Mouse (Mus musculus): ENCODE results near the gene Gpa33. TPM values are rescaled to one million over a fixed set of nuclear protein-coding genes. Genes with fewer than 3 reads are reported as not detected.
A peak's percentile ranks its signal among the peaks of the same experiment; 100 is the strongest.

Gpa33 gene
- total and polyA plus RNA-seq, 3 experiments = not detected

DNA sequence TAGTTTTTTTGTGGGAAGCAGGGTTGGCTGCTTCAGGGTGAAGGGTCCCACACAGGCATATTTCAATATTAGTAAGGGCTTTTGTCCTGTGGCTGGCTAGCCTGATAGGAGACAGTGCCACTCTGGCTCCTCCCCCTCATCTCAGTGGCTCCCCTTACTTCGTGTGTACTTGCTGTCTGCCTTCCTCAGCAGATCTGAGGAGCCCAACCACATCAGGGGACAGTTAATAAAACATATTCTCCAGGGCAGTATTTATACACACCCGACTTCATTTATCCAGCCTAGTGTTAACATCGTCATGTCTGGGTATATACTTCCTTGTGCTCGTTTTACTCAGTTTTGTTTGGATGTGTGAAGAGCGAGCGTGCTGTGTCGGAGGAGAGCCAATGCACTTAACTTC is 7.9 kb upstream of the Gpa33 start:
- Histone ChIP-seq H3K9ac (ENCODE audit: control insufficient read depth, low read depth, low read length, poor library complexity, severe bottlenecking) (no peak overlapping the region), H3K36me3 (ENCODE audit: control insufficient read depth in 1 of 2, insufficient read depth in 2 of 2, low read length in 2 of 2) (no peaks in the 10 kb centered on the region), H3K27me3 (ENCODE audit: control insufficient read depth in 1 of 2, insufficient read depth in 2 of 2, low read length in 2 of 2) (no peaks in the 10 kb centered on the region), H3K4me1 (ENCODE audit: control insufficient read depth in 1 of 2, insufficient read depth in 2 of 2, low read length in 2 of 2) (0 out of 4 replicates have a peak, but pooled peaks cover 0 to 4% of the 10 kb centered on the region in 2 experiments), H3K4me3 (ENCODE audit: control insufficient read depth in 1 of 2, insufficient read depth in 1 of 2, low read depth in 2 of 2, low read length in 2 of 2) (no peak overlapping the region), H3K79me2 (ENCODE audit: control insufficient read depth, insufficient read depth, low read length, poor library complexity) (no peaks in the 10 kb centered on the region), H3K9me3 (replicated peaks; ENCODE audit: insufficient read depth, low read length) (no peaks in the 10 kb centered on the region), H3K27ac (ENCODE audit: control insufficient read depth, low read depth, low read length) (no peak overlapping the region)
- DNase-seq (ENCODE audit: low read depth, low spot score) = peak; percentile 35
- TF ChIP-seq POLR2AphosphoS2 (IDR thresholded peaks at IDR 0.05; ENCODE audit: low read length) (no peak), RCOR1 (IDR thresholded peaks at IDR 0.05; ENCODE audit: low read depth, low read length) (no peak), MYB (IDR thresholded peaks at IDR 0.05; ENCODE audit: low read depth, low read length) (no peak), GATA1 (IDR thresholded peaks at IDR 0.05; ENCODE audit: low read depth, low read length) (no peak), MAX (IDR thresholded peaks at IDR 0.05; ENCODE audit: low read length) (no peak), RAD21 (IDR thresholded peaks at IDR 0.05; ENCODE audit: low read depth, low read length) (no peak), POLR2A (IDR thresholded peaks at IDR 0.05; ENCODE audit: control insufficient read depth in 1 of 2, insufficient read depth in 1 of 2, low read depth in 1 of 2, low read length in 2 of 2, poor library complexity in 1 of 2) (no peak), ETS1 (IDR thresholded peaks at IDR 0.05; ENCODE audit: low read depth, low read length) (no peak), MAFK (IDR thresholded peaks at IDR 0.05; ENCODE audit: borderline replicate concordance, low read depth, low read length) (no peak), ZMIZ1 (IDR thresholded peaks at IDR 0.05; ENCODE audit: low read depth, low read length) (no peak), CHD1 (IDR thresholded peaks at IDR 0.05; ENCODE audit: low read depth, low read length) (no peak), CTCF (IDR thresholded peaks at IDR 0.05 in 2 of 3, conservative IDR thresholded peaks at IDR 0.05 in 1 of 3; ENCODE audit: control insufficient read depth in 1 of 3, insufficient read depth in 1 of 3, low read depth in 2 of 3, low read length in 3 of 3, poor library complexity in 1 of 3, severe bottlenecking in 1 of 3) (no peak), NELFE (IDR thresholded peaks at IDR 0.05; ENCODE audit: low read depth, low read length) (no peak), SMC3 (IDR thresholded peaks at IDR 0.05; ENCODE audit: low read depth, low read length) (no peak), USF2 (IDR thresholded peaks at IDR 0.05; ENCODE audit: borderline replicate concordance in 1 of 2, insufficient read depth in 1 of 2, low read depth in 1 of 2, low read length in 2 of 2) (no peak), ELF1 (IDR thresholded peaks at IDR 0.05; ENCODE audit: low read depth, low read length) (no peak), USF1 (IDR thresholded peaks at IDR 0.05; ENCODE audit: low read depth, low read length) (no peak), UBTF (IDR thresholded peaks at IDR 0.05; ENCODE audit: borderline replicate concordance, insufficient read depth, low read depth, low read length) (no peak)

DNA sequence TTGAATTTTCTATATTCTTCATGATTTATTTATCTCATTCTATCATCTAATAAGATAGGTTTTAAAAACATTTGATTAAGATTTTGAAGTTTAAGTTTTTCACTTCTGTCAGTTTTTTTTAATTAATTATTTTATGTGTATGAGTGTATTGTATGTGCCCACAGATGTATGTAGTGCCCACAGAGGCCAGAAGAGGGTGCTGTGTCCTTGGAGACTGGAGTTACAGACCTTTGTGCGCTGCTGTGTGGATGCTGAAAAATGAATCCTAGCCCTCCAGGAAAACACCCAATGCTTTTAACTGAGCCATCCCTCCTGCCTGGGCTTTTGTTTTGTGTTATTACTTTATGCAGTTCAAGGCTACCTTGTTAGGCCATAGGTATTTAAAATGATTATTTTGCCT is 7.0 kb upstream of the Gpa33 start:
- H3K27ac ChIP-seq (ENCODE audit: control insufficient read depth, low read depth, low read length) = no peak overlapping the region
- no peak for DNase-seq (ENCODE audit: low read depth, low spot score)

More for the DNA sequence above, 7.0 kb upstream of the Gpa33 start:
- H3K4me3 ChIP-seq (ENCODE audit: control insufficient read depth in 1 of 2, insufficient read depth in 1 of 2, low read depth in 2 of 2, low read length in 2 of 2) = no peak overlapping the region
- H3K9ac ChIP-seq (ENCODE audit: control insufficient read depth, low read depth, low read length, poor library complexity, severe bottlenecking) = no peak overlapping the region
- H3K79me2 ChIP-seq (ENCODE audit: control insufficient read depth, insufficient read depth, low read length, poor library complexity) = no peaks in the 10 kb centered on the region
- 0 out of 4 replicates have a peak, but pooled peaks cover 0 to 4% of the 10 kb centered on the region in 2 experiments for H3K4me1 ChIP-seq (ENCODE audit: control insufficient read depth in 1 of 2, insufficient read depth in 2 of 2, low read length in 2 of 2)
- H3K27me3 ChIP-seq (ENCODE audit: control insufficient read depth in 1 of 2, insufficient read depth in 2 of 2, low read length in 2 of 2) = no peaks in the 10 kb centered on the region
- H3K36me3 ChIP-seq (ENCODE audit: control insufficient read depth in 1 of 2, insufficient read depth in 2 of 2, low read length in 2 of 2) = no peaks in the 10 kb centered on the region
- H3K9me3 ChIP-seq (replicated peaks; ENCODE audit: insufficient read depth, low read length) = no peaks in the 10 kb centered on the region
- TF ChIP-seq MEF2A (IDR thresholded peaks at IDR 0.05; ENCODE audit: extremely low read depth, insufficient replicate concordance, low read depth, low read length, poor library complexity, severe bottlenecking) (no peak), RAD21 (IDR thresholded peaks at IDR 0.05; ENCODE audit: low read depth, low read length) (peak; percentile 13; the same call in 1 of the 2 replicates), CTCF (IDR thresholded peaks at IDR 0.05 in 2 of 3, conservative IDR thresholded peaks at IDR 0.05 in 1 of 3; ENCODE audit: control insufficient read depth in 1 of 3, insufficient read depth in 1 of 3, low read depth in 2 of 3, low read length in 3 of 3, poor library complexity in 1 of 3, severe bottlenecking in 1 of 3) (peak in 2 of 3 experiments; percentile 11 to 24; a peak in 1 of 6 replicates), SMC3 (IDR thresholded peaks at IDR 0.05; ENCODE audit: low read depth, low read length) (peak; percentile 25; the same call in 1 of the 2 replicates), MAX (IDR thresholded peaks at IDR 0.05; ENCODE audit: low read length) (no peak)

Data from MEL (cell line).